Mouse (Mus musculus) embryonic facial prominence, embryonic 13.5 days (tissue): ENCODE measurements at regions not wholly inside any gene's neighbourhood (a gene's known extent, or its start where the extent isn't known, plus 50 kb on each side); places are given as distances from the start of the nearest gene placed in this dataset.

Source experiments
- ATAC-seq: fragments of 200-750 bp; cut with Nextera tagmentation; 2 replicates; pipeline ENCODE4 v1.8.0; 2017; ENCODE audit warnings: low read depth; ENCODE audit not compliant: insufficient number of reproducible peaks, insufficient read depth, low FRiP score, low TSS enrichment
- H3K27ac ChIP-seq: fragments of 300-500 bp; sonication (generic); 2 replicates; pipeline ENCODE4 v1.5.1; 2015; ENCODE audit warnings: moderate library complexity, mild to moderate bottlenecking, inconsistent platforms
- H3K27me3 ChIP-seq: fragments of 300-500 bp; sonication (generic); 2 replicates; pipeline ENCODE4 v1.6.1; 2015; ENCODE audit warnings: mild to moderate bottlenecking, inconsistent platforms
- H3K36me3 ChIP-seq: fragments of 300-500 bp; sonication (generic); 2 replicates; pipeline ENCODE4 v1.6.1; 2015; ENCODE audit warnings: mild to moderate bottlenecking, inconsistent platforms
- H3K4me1 ChIP-seq: fragments of 300-500 bp; sonication (generic); 2 replicates; pipeline ENCODE4 v1.6.1; 2015; ENCODE audit warnings: inconsistent platforms
- H3K4me2 ChIP-seq: fragments of 300-500 bp; sonication (generic); 2 replicates; pipeline ENCODE4 v1.6.1; 2015; ENCODE audit warnings: moderate library complexity, mild to moderate bottlenecking, inconsistent platforms
- H3K4me3 ChIP-seq: fragments of 300-500 bp; sonication (generic); 2 replicates; pipeline ENCODE4 v1.5.1; 2015; ENCODE audit warnings: mild to moderate bottlenecking, inconsistent platforms
- H3K9ac ChIP-seq: fragments of 300-500 bp; sonication (generic); 2 replicates; pipeline ENCODE4 v1.6.1; 2015; ENCODE audit warnings: mild to moderate bottlenecking, inconsistent platforms
- H3K9me3 ChIP-seq: fragments of 300-500 bp; sonication (generic); 2 replicates; pipeline ENCODE4 v1.6.1; 2016; ENCODE audit warnings: inconsistent platforms
- WGBS: fragments of 180-500 bp; shearing (Covaris S2); methylation state at CpG from one replicate; pipeline ENCODE4 v1.1.7; 2015; ENCODE audit warnings: mixed read lengths; 5-methylcytosine and 5-hydroxymethylcytosine counted together

DNA sequence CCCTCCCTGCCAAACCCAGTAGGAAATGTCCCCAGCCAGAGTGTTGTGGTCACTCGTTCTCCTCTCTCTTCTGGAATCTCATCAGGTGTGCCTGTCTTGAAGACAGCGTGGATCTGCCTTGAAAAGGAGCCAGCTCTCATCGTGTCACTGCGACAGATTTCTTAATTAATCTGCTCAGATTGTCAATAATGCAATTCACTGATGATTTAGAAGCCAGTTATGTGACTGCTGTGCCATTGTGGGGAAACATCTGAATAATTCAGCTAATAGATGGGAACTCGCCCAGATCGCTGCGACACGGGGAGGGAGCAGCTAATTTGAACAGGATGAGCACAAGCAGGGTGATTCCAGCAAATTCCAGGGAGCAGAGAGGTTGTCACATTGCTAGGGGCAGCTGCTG is 279.5 kb upstream of the Id2 start:
- Histone ChIP-seq H3K27ac (no peak overlapping the region), H3K27me3 (0 out of 2 replicates have a peak, but pooled peaks cover 4% of the 10 kb centered on the region), H3K4me2 (no peak overlapping the region), H3K9ac (no peak overlapping the region), H3K9me3 (no peaks in the 10 kb centered on the region), H3K36me3 (no peaks in the 10 kb centered on the region), H3K4me3 (no peak overlapping the region), H3K4me1 (peaks cover 14% of the 10 kb centered on the region)
- WGBS: 35% methylated on average over 8 of the region's 8 CpGs
- no peak for ATAC-seq

DNA sequence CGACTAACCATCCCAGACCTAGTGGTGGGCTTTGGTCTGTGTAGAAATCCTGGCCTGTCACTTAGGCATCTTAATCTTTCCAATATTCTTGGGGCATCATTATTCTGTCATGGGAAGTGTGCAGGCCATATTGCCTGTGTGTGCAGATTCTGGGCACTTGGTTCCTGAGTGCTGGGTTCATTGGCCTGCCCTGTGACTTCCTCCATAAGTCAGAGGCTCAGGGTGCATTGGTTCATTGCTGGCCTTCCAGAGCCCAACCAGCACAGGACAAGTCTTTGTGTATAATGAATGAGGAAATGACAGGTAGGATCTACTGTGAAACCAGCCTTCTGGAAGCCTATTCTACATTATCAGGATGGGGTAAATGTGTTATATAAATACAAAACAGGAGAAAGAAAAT is 270.6 kb upstream of the Id2 start:
- peaks cover 4% of the 10 kb centered on the region; the same call in 1 of the 2 replicates for H3K4me1 ChIP-seq
- no peak overlapping the region for H3K4me2 ChIP-seq
- no peak for ATAC-seq
- 88% methylated on average over 1 of the region's 1 CpGs for WGBS
- H3K27me3 ChIP-seq: no peaks in the 10 kb centered on the region
- H3K9me3 ChIP-seq: no peaks in the 10 kb centered on the region
- no peak overlapping the region for H3K27ac ChIP-seq
- H3K4me3 ChIP-seq: no peak overlapping the region
- no peaks in the 10 kb centered on the region for H3K36me3 ChIP-seq
- no peak overlapping the region for H3K9ac ChIP-seq

DNA sequence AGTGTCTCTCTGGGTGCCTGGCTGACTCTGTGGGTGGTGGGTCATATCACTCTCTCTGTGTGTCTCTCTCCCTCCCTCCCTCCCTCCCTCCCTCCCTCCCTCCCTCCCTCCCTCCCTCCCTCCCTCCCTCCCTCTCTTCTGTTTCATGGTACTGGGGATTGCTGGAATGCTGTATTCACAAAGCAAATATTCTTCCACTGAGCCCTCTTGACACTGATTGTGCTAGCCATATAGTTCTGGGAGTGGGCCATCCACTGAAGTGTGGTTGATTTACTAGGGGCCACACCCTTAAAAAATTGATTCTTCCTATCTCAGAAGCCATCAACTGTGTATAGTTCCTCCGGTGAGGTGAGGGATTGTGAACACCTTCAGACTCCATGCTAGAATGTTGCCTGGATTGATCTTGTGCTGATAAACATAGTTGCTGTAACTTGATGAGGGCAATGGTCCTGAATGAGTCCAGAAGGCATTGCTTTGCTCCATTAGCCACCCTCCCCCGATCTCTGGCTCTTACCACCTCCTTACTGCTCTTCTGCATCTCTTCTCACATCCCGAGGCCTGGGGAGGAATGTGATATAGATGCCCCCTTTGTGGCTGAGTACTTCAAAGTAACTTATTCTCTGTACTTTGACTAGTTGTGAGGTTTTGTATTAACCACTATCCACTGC is 268.8 kb upstream of the Id2 start:
- Histone ChIP-seq H3K27me3 (no peaks in the 10 kb centered on the region), H3K4me2 (no peak overlapping the region), H3K9me3 (no peaks in the 10 kb centered on the region), H3K4me1 (peaks cover 4% of the 10 kb centered on the region; the same call in 1 of the 2 replicates), H3K36me3 (no peaks in the 10 kb centered on the region), H3K27ac (no peak overlapping the region), H3K9ac (no peak overlapping the region), H3K4me3 (no peak overlapping the region)
- no peak for ATAC-seq
- whole genome bisulfite sequencing: 47% methylated on average over 3 of the region's 3 CpGs

DNA sequence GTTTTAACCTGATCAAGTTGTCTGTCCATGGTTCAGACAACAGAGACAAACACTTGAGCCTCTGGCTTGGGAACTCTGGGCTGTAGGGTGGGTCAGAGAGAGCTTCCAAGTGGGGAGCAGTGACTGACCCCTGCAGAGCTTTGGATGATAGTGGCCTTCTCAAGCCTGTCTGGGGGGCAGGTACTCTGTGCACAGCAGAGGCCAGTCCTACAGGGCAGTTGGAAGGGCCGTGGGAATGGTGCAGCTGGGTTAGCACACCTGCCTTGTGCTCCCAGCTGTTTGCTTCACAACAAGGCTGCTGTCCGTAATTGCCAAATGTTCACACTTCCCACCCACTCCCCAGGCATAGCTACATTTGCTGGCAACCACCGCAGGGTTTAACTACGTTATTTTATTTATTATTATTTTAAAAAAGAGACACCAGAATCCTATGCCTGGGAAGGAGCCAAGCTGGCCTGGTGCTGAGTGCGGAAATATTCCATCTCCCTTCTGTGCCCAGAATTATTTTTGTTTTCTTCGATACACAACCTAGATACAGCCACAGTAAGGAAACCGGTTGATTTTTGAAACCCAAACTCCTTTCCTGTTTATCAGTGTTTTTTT is 268.1 kb upstream of the Id2 start:
- H3K4me1 ChIP-seq: peaks cover 4% of the 10 kb centered on the region; the same call in 1 of the 2 replicates
- H3K9ac ChIP-seq: no peak overlapping the region
- no peak overlapping the region for H3K4me3 ChIP-seq
- no peak for ATAC-seq
- H3K36me3 ChIP-seq: no peaks in the 10 kb centered on the region
- WGBS: 73% methylated on average over 7 of the region's 7 CpGs
- H3K4me2 ChIP-seq: no peak overlapping the region
- H3K27me3 ChIP-seq: no peaks in the 10 kb centered on the region
- H3K9me3 ChIP-seq: no peaks in the 10 kb centered on the region
- H3K27ac ChIP-seq: no peak overlapping the region

DNA sequence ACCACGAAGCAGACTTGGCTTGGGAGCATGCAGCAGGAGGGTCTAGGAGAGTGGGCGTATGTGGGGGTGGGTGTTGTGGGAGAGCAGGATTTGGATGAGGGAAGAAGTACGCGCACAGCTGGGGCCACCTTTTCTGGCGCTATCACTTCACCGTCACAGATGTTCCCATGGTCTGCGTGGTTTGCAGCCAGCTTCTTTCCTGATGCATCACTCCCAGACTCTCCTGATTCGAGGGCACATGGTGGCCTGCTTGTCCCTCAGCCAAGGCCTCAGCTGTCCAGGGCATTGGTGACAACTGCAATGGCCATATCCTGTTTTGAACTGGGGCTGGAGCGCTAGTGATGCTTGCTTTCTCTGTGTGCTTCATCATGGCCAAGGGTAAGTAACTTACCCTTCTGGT is 266.9 kb upstream of the Id2 start:
- Histone ChIP-seq H3K36me3 (no peaks in the 10 kb centered on the region), H3K9ac (no peak overlapping the region), H3K9me3 (no peaks in the 10 kb centered on the region), H3K4me3 (no peak overlapping the region), H3K27me3 (no peaks in the 10 kb centered on the region), H3K27ac (no peak overlapping the region), H3K4me2 (no peak overlapping the region), H3K4me1 (peaks cover 4% of the 10 kb centered on the region; the same call in 1 of the 2 replicates)
- no peak for ATAC-seq
- 86% methylated on average over 9 of the region's 9 CpGs for WGBS

DNA sequence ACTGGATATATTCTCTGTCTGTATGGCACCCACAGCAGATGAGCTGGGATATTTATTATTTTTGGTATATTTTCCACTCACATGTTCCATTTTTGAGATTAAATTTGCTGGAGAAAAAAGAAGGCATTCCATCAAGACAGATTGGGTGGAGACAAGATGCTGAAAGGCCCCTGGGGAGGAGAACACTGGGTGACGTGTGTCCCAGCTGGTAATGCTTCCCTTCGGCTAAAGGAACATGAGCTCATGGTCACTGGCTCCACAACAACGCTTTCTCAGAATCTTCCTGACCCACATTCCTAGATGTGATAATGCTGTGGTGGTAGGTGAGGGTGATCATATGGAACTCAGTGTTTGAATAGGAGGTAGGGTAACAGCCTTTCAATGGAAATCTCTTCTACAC is 266.4 kb upstream of the Id2 start:
- Histone ChIP-seq H3K27me3 (no peaks in the 10 kb centered on the region), H3K4me2 (no peak overlapping the region), H3K36me3 (no peaks in the 10 kb centered on the region), H3K4me1 (peaks cover 4% of the 10 kb centered on the region; the same call in 1 of the 2 replicates), H3K4me3 (no peak overlapping the region), H3K27ac (no peak overlapping the region), H3K9ac (no peak overlapping the region), H3K9me3 (no peaks in the 10 kb centered on the region)
- WGBS: 73% methylated on average over 3 of the region's 3 CpGs
- ATAC-seq: no peak

DNA sequence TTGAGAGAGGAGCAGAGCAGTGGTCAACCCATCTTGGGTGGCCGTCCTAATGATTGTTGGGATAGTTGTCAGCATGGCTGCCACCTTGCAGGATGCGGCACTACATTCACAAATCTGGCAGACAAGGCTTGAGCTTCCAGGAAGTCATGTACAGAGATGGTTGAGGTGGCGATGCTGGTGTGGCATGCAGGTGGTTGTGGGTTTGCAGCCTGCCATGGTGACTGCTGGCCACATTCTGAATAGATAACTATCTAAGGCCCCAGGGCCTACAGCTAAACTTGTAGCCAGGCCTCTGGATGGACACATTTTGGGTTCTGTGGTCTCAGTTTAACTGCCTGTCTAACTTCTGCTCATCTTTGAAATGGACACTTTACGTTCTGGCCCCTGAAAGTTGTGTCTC is 265.8 kb upstream of the Id2 start:
- no peak overlapping the region for H3K4me3 ChIP-seq
- H3K4me1 ChIP-seq: peaks cover 4% of the 10 kb centered on the region; the same call in 1 of the 2 replicates
- no peaks in the 10 kb centered on the region for H3K27me3 ChIP-seq
- ATAC-seq: no peak
- no peak overlapping the region for H3K4me2 ChIP-seq
- WGBS: 91% methylated on average over 4 of the region's 4 CpGs
- H3K27ac ChIP-seq: no peak overlapping the region
- H3K9ac ChIP-seq: no peak overlapping the region
- H3K36me3 ChIP-seq: no peaks in the 10 kb centered on the region
- no peaks in the 10 kb centered on the region for H3K9me3 ChIP-seq

DNA sequence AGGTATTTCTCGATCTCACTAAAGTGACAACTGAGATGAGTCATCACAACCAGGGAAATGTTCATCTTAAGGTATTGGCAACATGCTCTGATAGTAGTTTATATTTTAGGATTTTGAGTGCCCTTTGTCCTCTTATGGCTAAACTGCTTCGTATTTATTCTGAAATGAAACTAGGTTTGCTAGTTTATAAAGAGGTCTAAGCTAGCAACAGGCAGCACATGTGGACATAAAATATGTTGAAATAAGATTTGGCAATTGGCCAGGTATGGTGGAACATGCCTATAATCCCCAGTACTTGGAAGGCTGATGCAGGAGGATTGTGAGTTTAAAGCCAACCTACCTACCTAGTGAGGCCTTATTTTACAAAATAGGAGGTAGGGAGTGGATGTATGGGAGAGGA is 263.8 kb upstream of the Id2 start:
- H3K4me1 ChIP-seq: peaks cover under 1% of the 10 kb centered on the region; the same call in 1 of the 2 replicates
- H3K9ac ChIP-seq: no peak overlapping the region
- H3K4me3 ChIP-seq: no peak overlapping the region
- ATAC-seq: no peak
- 94% methylated on average over 2 of the region's 2 CpGs for WGBS
- no peaks in the 10 kb centered on the region for H3K9me3 ChIP-seq
- H3K27me3 ChIP-seq: no peaks in the 10 kb centered on the region
- H3K4me2 ChIP-seq: no peak overlapping the region
- H3K36me3 ChIP-seq: no peaks in the 10 kb centered on the region
- no peak overlapping the region for H3K27ac ChIP-seq

DNA sequence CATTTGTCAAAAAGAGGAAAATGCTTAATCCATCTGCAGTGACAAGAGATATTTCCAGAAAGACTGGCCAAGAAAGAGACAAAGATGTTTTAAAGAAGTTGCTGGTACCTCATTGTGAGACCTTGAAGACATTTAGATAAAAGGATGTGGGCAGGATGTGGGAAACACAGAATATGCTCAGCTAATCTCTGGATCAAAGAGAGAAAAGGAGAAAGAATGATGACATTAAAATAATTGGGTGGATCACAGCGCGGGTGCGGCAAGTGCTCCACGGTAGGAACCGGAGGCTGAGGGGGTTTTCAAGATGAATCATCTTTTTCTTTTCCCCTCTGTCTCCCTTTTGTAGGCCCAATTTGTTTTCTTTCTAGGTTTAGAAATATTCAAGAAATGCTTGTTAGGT is 263.0 kb upstream of the Id2 start:
- H3K36me3 ChIP-seq: no peaks in the 10 kb centered on the region
- H3K4me1 ChIP-seq: no peaks in the 10 kb centered on the region
- no peak overlapping the region for H3K9ac ChIP-seq
- H3K4me2 ChIP-seq: no peak overlapping the region
- no peaks in the 10 kb centered on the region for H3K27me3 ChIP-seq
- H3K27ac ChIP-seq: no peak overlapping the region
- no peak for ATAC-seq
- 86% methylated on average over 5 of the region's 5 CpGs for WGBS
- H3K9me3 ChIP-seq: no peaks in the 10 kb centered on the region
- H3K4me3 ChIP-seq: no peak overlapping the region

DNA sequence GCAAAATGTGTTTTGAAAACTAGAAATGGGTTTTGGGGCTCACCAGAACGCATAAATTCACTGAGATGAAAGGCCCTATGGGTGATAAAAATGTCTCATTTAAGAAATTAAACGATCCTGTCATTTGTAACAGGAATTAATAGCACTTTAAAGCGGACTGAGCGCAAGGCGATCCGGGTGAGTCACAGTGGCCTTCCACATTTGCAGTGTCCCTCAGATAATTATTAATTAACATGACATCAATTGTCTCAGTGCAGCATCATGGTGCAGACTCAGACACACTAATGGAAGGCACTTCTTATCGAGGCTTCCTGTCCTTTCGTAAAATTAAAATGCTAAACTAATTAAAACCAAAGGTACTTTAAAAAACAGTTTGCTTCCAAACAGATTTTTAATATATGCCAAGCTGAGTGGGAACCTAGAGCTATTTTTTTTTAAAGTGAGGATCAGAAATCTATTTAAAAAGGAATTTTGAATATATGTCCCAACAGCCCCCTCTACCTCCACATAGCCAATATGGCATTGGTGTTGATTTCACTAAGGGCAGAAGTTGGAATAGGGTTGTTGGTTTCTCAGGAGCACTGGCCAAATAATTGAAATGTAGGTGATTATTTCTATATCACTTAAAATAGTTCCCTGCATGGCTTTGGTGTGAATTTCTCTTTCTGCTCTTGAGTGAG is 262.0 kb upstream of the Id2 start:
- Histone ChIP-seq H3K4me3 (no peak overlapping the region), H3K4me1 (no peaks in the 10 kb centered on the region), H3K27me3 (no peaks in the 10 kb centered on the region), H3K9me3 (no peaks in the 10 kb centered on the region), H3K4me2 (no peak overlapping the region), H3K27ac (no peak overlapping the region), H3K9ac (no peak overlapping the region), H3K36me3 (no peaks in the 10 kb centered on the region)
- 86% methylated on average over 8 of the region's 8 CpGs for WGBS
- no peak for ATAC-seq

DNA sequence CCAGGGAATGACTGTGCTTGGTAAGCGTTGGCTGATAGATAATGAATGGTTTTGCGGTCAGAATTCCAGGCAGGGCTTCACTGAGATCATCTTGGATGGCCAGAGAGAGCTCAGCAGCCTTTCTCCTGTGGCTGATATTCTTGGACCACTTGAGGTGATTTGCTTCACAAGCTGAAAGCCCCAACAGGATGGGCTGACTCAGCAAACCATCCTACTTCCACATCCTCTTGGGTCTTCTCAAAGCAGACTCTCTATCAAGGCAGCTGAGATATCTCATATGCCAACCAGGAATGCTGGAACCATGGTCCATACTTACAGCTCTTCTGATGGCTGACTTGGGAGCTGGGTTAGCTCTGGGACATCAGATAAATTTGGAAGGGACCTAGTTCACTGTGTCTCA is 259.8 kb upstream of the Id2 start:
- no peaks in the 10 kb centered on the region for H3K36me3 ChIP-seq
- 93% methylated on average over 2 of the region's 2 CpGs for WGBS
- H3K27me3 ChIP-seq: no peaks in the 10 kb centered on the region
- H3K4me2 ChIP-seq: no peak overlapping the region
- no peak overlapping the region for H3K4me3 ChIP-seq
- H3K9me3 ChIP-seq: no peaks in the 10 kb centered on the region
- ATAC-seq: no peak
- no peak overlapping the region for H3K27ac ChIP-seq
- no peak overlapping the region for H3K9ac ChIP-seq
- no peaks in the 10 kb centered on the region for H3K4me1 ChIP-seq

DNA sequence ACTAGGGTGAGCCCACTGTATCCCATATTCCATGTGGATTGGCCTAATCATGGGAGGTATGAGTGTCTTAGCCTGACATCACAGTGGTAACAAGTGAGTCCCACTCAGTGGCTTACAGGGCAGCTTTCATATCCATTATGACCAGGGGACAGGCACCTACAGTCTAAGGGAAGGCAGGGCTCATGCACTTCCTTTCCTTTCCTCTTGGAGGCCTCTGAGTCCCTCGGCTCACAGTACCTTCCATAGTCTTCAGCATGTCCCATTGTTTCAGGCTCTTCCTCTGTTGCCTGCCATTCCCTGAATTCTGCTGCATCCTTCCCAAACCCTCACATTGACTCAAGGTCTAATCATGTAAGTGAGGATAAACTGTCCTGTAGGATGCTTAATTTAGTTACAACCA is 258.3 kb upstream of the Id2 start:
- Histone ChIP-seq H3K9ac (no peak overlapping the region), H3K9me3 (no peaks in the 10 kb centered on the region)
- 65% methylated on average over 1 of the region's 1 CpGs for WGBS

More for the DNA sequence above, 258.3 kb upstream of the Id2 start:
- Histone ChIP-seq H3K4me2 (no peak overlapping the region), H3K4me1 (no peaks in the 10 kb centered on the region), H3K4me3 (no peak overlapping the region), H3K27ac (no peak overlapping the region), H3K36me3 (no peaks in the 10 kb centered on the region), H3K27me3 (no peaks in the 10 kb centered on the region)
- no peak for ATAC-seq
